Mouse (Mus musculus) CH12.LX (cell line): Measurements from ENCODE around the gene 0610012G03Rik. TPM values are rescaled to one million over a fixed set of nuclear protein-coding genes. Genes with fewer than 3 reads are reported as not detected.

Source experiments
- DNase-seq: peaks from one replicate; pipeline ENCODE4 v3.0.0-alpha.2; 2013; ENCODE audit errors: extremely low read depth
- H3K27ac ChIP-seq: 2 replicates; pipeline ENCODE4 v1.5.1; 2012; ENCODE audit warnings: low read depth, mild to moderate bottlenecking, control low read depth, moderate library complexity; ENCODE audit not compliant: insufficient read depth
- H3K27me3 ChIP-seq: replicated peaks from 2 replicates; pipeline ENCODE3; 2012; ENCODE audit warnings: inconsistent platforms
- H3K36me3 ChIP-seq, 2 experiments: replicated peaks in 1 of 2; 2 replicates each; pipeline versions ENCODE3 to v1.6.1; 2012; ENCODE audit warnings: inconsistent platforms in 1 of 2, low read length in 1 of 2, mild to moderate bottlenecking in 1 of 2, mixed read lengths in 1 of 2, moderate library complexity in 1 of 2; ENCODE audit not compliant: control insufficient read depth in 1 of 2, insufficient read depth in 1 of 2
- H3K4me1 ChIP-seq, 2 experiments: 2 replicates each; pipeline ENCODE4 v1.6.1; 2012; ENCODE audit warnings: inconsistent platforms in 1 of 2, moderate library complexity in 1 of 2; ENCODE audit not compliant: insufficient read depth in 2 of 2, control insufficient read depth in 1 of 2
- H3K4me2 ChIP-seq: 2 replicates; pipeline ENCODE4 v1.6.1; 2012; ENCODE audit warnings: low read depth, mild to moderate bottlenecking, control low read depth; ENCODE audit not compliant: poor library complexity, insufficient read depth, severe bottlenecking
- H3K4me3 ChIP-seq, 3 experiments: fragments of 150-350 bp in 1 of 3; sonication (generic) in 1 of 3; replicated peaks in 1 of 3; 2 replicates each; pipeline versions ENCODE3 to v1.5.1; 2011 to 2012; ENCODE audit warnings: low read depth in 2 of 3, low read length in 2 of 3, mild to moderate bottlenecking in 2 of 3, moderate library complexity in 2 of 3, control low read depth in 1 of 3, improper control_type of control experiment in 1 of 3, inconsistent platforms in 1 of 3, mixed read lengths in 1 of 3; ENCODE audit not compliant: poor library complexity in 1 of 3
- H3K79me2 ChIP-seq: replicated peaks from 2 replicates; pipeline ENCODE4 v1.6.1; 2012; ENCODE audit warnings: mild to moderate bottlenecking, moderate library complexity; ENCODE audit not compliant: control insufficient read depth, poor library complexity, insufficient read depth, severe bottlenecking; ENCODE audit errors: extremely low read depth
- H3K9ac ChIP-seq: 2 replicates; pipeline ENCODE4 v1.6.1; 2012; ENCODE audit warnings: low read depth, mild to moderate bottlenecking, control low read depth, moderate library complexity; ENCODE audit not compliant: insufficient read depth
- H3K9me3 ChIP-seq: replicated peaks from 2 replicates; pipeline ENCODE3; 2012; ENCODE audit warnings: low read length, inconsistent platforms, mixed read lengths
- BHLHE40 ChIP-seq: IDR thresholded peaks from 2 replicates; pipeline ENCODE4 v1.6.1; 2011; ENCODE audit warnings: mild to moderate bottlenecking, low read depth, low read length, improper control_type of control experiment
- CHD1 ChIP-seq: IDR thresholded peaks from 2 replicates; pipeline ENCODE4 v1.6.1; 2012; ENCODE audit warnings: low read depth, low read length, improper control_type of control experiment, inconsistent platforms
- CHD2 ChIP-seq: IDR thresholded peaks from 2 replicates; pipeline ENCODE4 v1.6.1; 2011; ENCODE audit warnings: low read length, improper control_type of control experiment
- CTCF ChIP-seq, 2 experiments: IDR thresholded peaks in 1 of 2; conservative IDR thresholded peaks in 1 of 2; 2 replicates each; pipeline ENCODE4 v1.5.1; 2011 to 2012; ENCODE audit warnings: low read depth in 2 of 2, low read length in 2 of 2, improper control_type of control experiment in 1 of 2, inconsistent platforms in 1 of 2, mild to moderate bottlenecking in 1 of 2, moderate library complexity in 1 of 2
- ELF1 ChIP-seq: IDR thresholded peaks from 2 replicates; pipeline ENCODE4 v1.6.1; 2014; ENCODE audit warnings: low read depth, mild to moderate bottlenecking, inconsistent platforms, low read length, improper control_type of control experiment
- GABPA ChIP-seq: IDR thresholded peaks from 2 replicates; pipeline ENCODE4 v1.6.1; 2012; ENCODE audit warnings: low read depth, low read length, improper control_type of control experiment, inconsistent platforms; ENCODE audit not compliant: insufficient replicate concordance
- HCFC1 ChIP-seq: IDR thresholded peaks from 2 replicates; pipeline ENCODE4 v1.6.1; 2012; ENCODE audit warnings: low read depth, mild to moderate bottlenecking, inconsistent platforms, low read length, improper control_type of control experiment
- IRF4 ChIP-seq: IDR thresholded peaks from 2 replicates; pipeline ENCODE4 v1.6.1; 2014; ENCODE audit warnings: low read depth, mild to moderate bottlenecking, inconsistent platforms, low read length, improper control_type of control experiment
- JUND ChIP-seq: conservative IDR thresholded peaks from 2 replicates; pipeline ENCODE4 v1.6.1; 2011; ENCODE audit warnings: low read depth, low read length, improper control_type of control experiment
- KAT2A ChIP-seq: IDR thresholded peaks from 2 replicates; pipeline ENCODE4 v1.6.1; 2012; ENCODE audit warnings: low read length, improper control_type of control experiment, inconsistent platforms; ENCODE audit not compliant: insufficient replicate concordance
- MAFK ChIP-seq: IDR thresholded peaks from 2 replicates; pipeline ENCODE4 v1.6.1; 2011; ENCODE audit warnings: low read length, improper control_type of control experiment; ENCODE audit not compliant: insufficient replicate concordance
- MAZ ChIP-seq: IDR thresholded peaks from 2 replicates; pipeline ENCODE4 v1.6.1; 2012; ENCODE audit warnings: low read depth, mild to moderate bottlenecking, inconsistent platforms, low read length, improper control_type of control experiment, moderate library complexity
- MEF2A ChIP-seq: IDR thresholded peaks from 2 replicates; pipeline ENCODE4 v1.6.1; 2014; ENCODE audit warnings: low read depth, mild to moderate bottlenecking, inconsistent platforms, low read length, improper control_type of control experiment, borderline replicate concordance
- MXI1 ChIP-seq: IDR thresholded peaks from 2 replicates; pipeline ENCODE4 v1.6.1; 2011; ENCODE audit warnings: mild to moderate bottlenecking, low read depth, low read length, improper control_type of control experiment
- MYC ChIP-seq: IDR thresholded peaks from 2 replicates; pipeline ENCODE4 v1.6.1; 2011; ENCODE audit warnings: low read depth, mild to moderate bottlenecking, improper control_type of control experiment, low read length
- NELFE ChIP-seq: IDR thresholded peaks from 2 replicates; pipeline ENCODE4 v1.6.1; 2011; ENCODE audit warnings: low read depth, low read length, improper control_type of control experiment
- PAX5 ChIP-seq: IDR thresholded peaks from 2 replicates; pipeline ENCODE4 v1.6.1; 2012; ENCODE audit warnings: low read length, inconsistent platforms, mixed read lengths
- POLR2AphosphoS2 ChIP-seq: IDR thresholded peaks from 2 replicates; pipeline ENCODE4 v1.6.1; 2011; ENCODE audit warnings: low read depth, low read length, improper control_type of control experiment
- RAD21 ChIP-seq: IDR thresholded peaks from 2 replicates; pipeline ENCODE4 v1.6.1; 2011; ENCODE audit warnings: low read depth, mild to moderate bottlenecking, low read length, improper control_type of control experiment, moderate library complexity
- SMC3 ChIP-seq: IDR thresholded peaks from 2 replicates; pipeline ENCODE4 v1.6.1; 2011; ENCODE audit warnings: low read depth, low read length, improper control_type of control experiment
- TBP ChIP-seq: conservative IDR thresholded peaks from 2 replicates; pipeline ENCODE4 v1.6.1; 2011; ENCODE audit warnings: low read depth, low read length, improper control_type of control experiment
- UBTF ChIP-seq: IDR thresholded peaks from 2 replicates; pipeline ENCODE4 v1.6.1; 2012; ENCODE audit warnings: low read depth, mild to moderate bottlenecking, inconsistent platforms, low read length, improper control_type of control experiment, moderate library complexity
- USF1 ChIP-seq: IDR thresholded peaks from 2 replicates; pipeline ENCODE4 v1.6.1; 2014; ENCODE audit warnings: low read depth, mild to moderate bottlenecking, inconsistent platforms, low read length, improper control_type of control experiment
- ZKSCAN1 ChIP-seq: IDR thresholded peaks from 2 replicates; pipeline ENCODE4 v1.6.1; 2012; ENCODE audit warnings: low read depth, inconsistent platforms, low read length, improper control_type of control experiment, borderline replicate concordance
- ZMIZ1 ChIP-seq: IDR thresholded peaks from 2 replicates; pipeline ENCODE4 v1.6.1; 2012; ENCODE audit warnings: low read depth, mild to moderate bottlenecking, inconsistent platforms, low read length, improper control_type of control experiment
- ZNF384 ChIP-seq: IDR thresholded peaks from 2 replicates; pipeline ENCODE4 v1.6.1; 2012; ENCODE audit warnings: low read depth, low read length, improper control_type of control experiment, inconsistent platforms
- dilution Hi-C: fragments of 300-500 bp; cut with MboI; formaldehyde crosslinking; loops from 2 replicates; pipeline ENCODE4 v1.14.3; 2020; ENCODE audit warnings: low sequenced_read_pairs; ENCODE audit not compliant: extremely low pct_unique_long_range_greater_than_20kb, extremely low pct_ligation_motif_present
- in situ Hi-C: fragments of 300-500 bp; cut with MboI; formaldehyde crosslinking; loops from 3 replicates; pipeline ENCODE4 v1.14.3; 2019; ENCODE audit warnings: low sequenced_read_pairs, low pct_ligation_motif_present, low pct_unique_long_range_greater_than_20kb, mixed read lengths
- polyA plus RNA-seq: library from polyadenylated mRNA; unstranded; fragments of >175 nt; gene quantifications from 2 replicates; pipeline ENCODE4 v1.2.1, GENCODE M21; 2012; ENCODE audit warnings: low read depth; ENCODE audit not compliant: insufficient read length
- total RNA-seq, 2 experiments: library from RNA; depleted of rRNA; stranded (reverse); fragments of 300-350 nt in 1 of 2; fragments of >200 nt in 1 of 2; gene quantifications; 2 replicates each; pipeline ENCODE4 v1.2.3; 2012 to 2014

0610012G03Rik gene
- total and polyA plus RNA-seq, 3 experiments, result 29.4 to 48.0 (median 38.0) TPM

- Histone ChIP-seq H3K4me3 (no peak overlapping the region), H3K9me3 (no peaks in the 10 kb centered on the region), H3K9ac (no peak overlapping the region), H3K4me1 (peaks cover 0 to 8% of the 10 kb centered on the region in 2 experiments; a peak in 2 of 4 replicates), H3K79me2 (peaks cover 60% of the 10 kb centered on the region), H3K27me3 (no peaks in the 10 kb centered on the region), H3K4me2 (no peak overlapping the region), H3K27ac (no peak overlapping the region), H3K36me3 (peaks cover 12 to 76% of the 10 kb centered on the region in 2 experiments)
- TF ChIP-seq USF1 (no peak), MXI1 (no peak), RAD21 (no peak), MAFK (no peak), POLR2AphosphoS2 (no peak), ELF1 (no peak), MEF2A (no peak), CTCF (conservative IDR thresholded peaks at IDR 0.05 in 1 of 2, IDR thresholded peaks at IDR 0.05 in 1 of 2; ENCODE audit: low read depth in 2 of 2, low read length in 2 of 2) (no peak)
- in situ Hi-C loops (no loop called here), dilution Hi-C loops (no loop called here)
- DNase-seq, result no peak
Observed at GRCm38 (mm10) chr16:31996371-31996770, 48.1 kb upstream of the 0610012G03Rik start.

- H3K36me3 ChIP-seq, result peaks cover 24 to 71% of the 10 kb centered on the region in 2 experiments
Observed at GRCm38 (mm10) chr16:31993946-31994345, 45.7 kb upstream of the 0610012G03Rik start.

More at GRCm38 (mm10) chr16:31993946-31994345, 45.7 kb upstream of the 0610012G03Rik start:
- no peak overlapping the region for H3K4me3 ChIP-seq
- dilution Hi-C loops (no loop called here), in situ Hi-C loops (no loop called here)
- H3K4me1 ChIP-seq, result no peaks in the 10 kb centered on the region
- no peak overlapping the region for H3K27ac ChIP-seq
- H3K4me2 ChIP-seq, result no peak overlapping the region
- peaks cover 41% of the 10 kb centered on the region for H3K79me2 ChIP-seq
- H3K9ac ChIP-seq, result no peak overlapping the region
- H3K27me3 ChIP-seq, result no peaks in the 10 kb centered on the region
- TF ChIP-seq NELFE (no peak), SMC3 (no peak), JUND (no peak), BHLHE40 (no peak), IRF4 (no peak), TBP (no peak), KAT2A (no peak), MXI1 (no peak), PAX5 (no peak), ZKSCAN1 (no peak), POLR2AphosphoS2 (no peak), MYC (no peak), ZNF384 (no peak), UBTF (no peak), ZMIZ1 (no peak), CHD1 (no peak), HCFC1 (no peak), CHD2 (no peak), MAZ (no peak), GABPA (no peak)
- no peaks in the 10 kb centered on the region for H3K9me3 ChIP-seq
- no peak for DNase-seq
